Mouse (Mus musculus): ENCODE results near the gene H2al3. TPM values are rescaled to one million over a fixed set of nuclear protein-coding genes. Genes with fewer than 3 reads are reported as not detected.

H2al3 gene
- total and polyA plus RNA-seq, 3 experiments, result 5.9 TPM; not detected in 2

DNA sequence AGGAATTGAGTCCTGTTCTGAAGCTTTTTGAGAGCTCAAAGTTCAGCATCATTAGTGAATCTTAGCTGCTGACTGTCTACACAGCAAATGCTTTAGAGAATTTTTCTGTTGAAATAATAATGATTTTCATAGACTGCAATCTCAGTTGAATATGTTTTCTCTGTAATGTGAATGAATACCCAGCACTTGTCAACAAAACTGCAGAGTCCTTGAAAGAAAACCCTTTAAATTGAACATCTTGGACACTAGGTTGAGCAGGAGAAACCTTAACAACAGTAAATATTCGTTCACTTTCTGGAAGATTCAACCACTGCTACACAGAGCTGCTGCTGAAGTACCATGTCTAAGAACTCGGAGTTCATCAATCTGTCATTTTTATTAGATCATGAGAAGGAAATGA, 35.8 kb downstream of the H2al3 start, which contains the start of gene Sytl5:
Gene Sytl5 (plus strand): TSS at position 301 of the 400 bp plus-strand sequence.
- H3K9me3 ChIP-seq (replicated peaks), result no peaks in the 10 kb centered on the region
- no peak within 1 kb of the TSS for H3K4me3 ChIP-seq (ENCODE audit: low read depth, low read length)
- no peak for DNase-seq (ENCODE audit: low spot score)
- ATAC-seq (ENCODE audit: extremely low read depth, insufficient number of reproducible peaks, low FRiP score, poor library complexity, severe bottlenecking), result no peak
- no peaks in the 10 kb centered on the region for H3K27me3 ChIP-seq (ENCODE audit: insufficient read depth, low read length)
- TF ChIP-seq GATA1 (IDR thresholded peaks at IDR 0.05; ENCODE audit: borderline replicate concordance, low read length), result no peak
- TF ChIP-seq GATA2 (IDR thresholded peaks at IDR 0.05; ENCODE audit: borderline replicate concordance, low read depth, low read length), result no peak
- TF ChIP-seq CTCF (IDR thresholded peaks at IDR 0.05; ENCODE audit: low read depth, low read length), result no peak
- no peak for TF ChIP-seq TAL1 (conservative IDR thresholded peaks at IDR 0.05; ENCODE audit: low read depth, low read length)
- TF ChIP-seq POLR2AphosphoS5 (IDR thresholded peaks at IDR 0.05; ENCODE audit: insufficient replicate concordance, low read depth, low read length), result no peak
- H3K4me1 ChIP-seq (ENCODE audit: insufficient read depth, low read depth, low read length), result no peaks in the 10 kb centered on the region
- H3K36me3 ChIP-seq (replicated peaks), result peaks cover 4% of the 10 kb centered on the region

Other genes with a start within 250 kb of the H2al3 start
- gene Dynlt3, start 186.7 kb upstream of the H2al3 start, total RNA-seq (2014; fragmentation: Nextera tagmentation), result 112 and 125 TPM in 2 replicates
- gene Dynlt3, start 186.7 kb upstream of the H2al3 start, total RNA-seq (2017), result 131 and 136 TPM in 2 replicates
- gene Dynlt3, start 186.7 kb upstream of the H2al3 start, polyA plus RNA-seq (2012), result 1.5 and 2.5 TPM in 2 replicates
- gene Hypm, start 2.8 kb upstream of the H2al3 start, total RNA-seq (2014; fragmentation: Nextera tagmentation), result not detected in 2 replicates
- gene Hypm, start 2.8 kb upstream of the H2al3 start, total RNA-seq (2017), result 0.33 TPM in 1 of 2 replicates, not detected in the other
- not detected in 2 replicates for gene Hypm, start 2.8 kb upstream of the H2al3 start, polyA plus RNA-seq (2012)
- 46.2 and 53.1 TPM in 2 replicates for gene Sytl5, start 35.9 kb downstream of the H2al3 start, total RNA-seq (2014; fragmentation: Nextera tagmentation)
- 6.9 and 8.7 TPM in 2 replicates for gene Sytl5, start 35.9 kb downstream of the H2al3 start, total RNA-seq (2017)
- 0.41 and 0.64 TPM in 2 replicates for gene Sytl5, start 35.9 kb downstream of the H2al3 start, polyA plus RNA-seq (2012)